Mouse (Mus musculus) kidney, postnatal 14 days (tissue): Measurements from ENCODE around the gene Trim29.

Experiments used
- DNase-seq: peaks from one replicate; pipeline ENCODE4 v3.0.0; 2022; ENCODE audit warnings: mixed read lengths

Gene Trim29

GRCm38 (mm10) chr9:43315320-43315950 lies 4.8 kb downstream of the Trim29 start:
- no peak for DNase-seq

GRCm38 (mm10) chr9:43316466-43316865 lies 5.8 kb downstream of the Trim29 start:
- no peak for DNase-seq

- no peak for DNase-seq
These were observed 8.0 kb downstream of the Trim29 start for GRCm38 (mm10) chr9:43318661-43319060.

GRCm38 (mm10) chr9:43321951-43322350 lies 11.3 kb downstream of the Trim29 start:
- no peak for DNase-seq

- DNase-seq, result no peak
These were observed 12.0 kb downstream of the Trim29 start for GRCm38 (mm10) chr9:43322666-43323065.

- no peak for DNase-seq
These were observed 14.8 kb downstream of the Trim29 start for GRCm38 (mm10) chr9:43325486-43325885.

- no peak for DNase-seq
These were observed 15.5 kb downstream of the Trim29 start for GRCm38 (mm10) chr9:43326015-43326631.

- no peak for DNase-seq
These were observed 16.8 kb downstream of the Trim29 start for GRCm38 (mm10) chr9:43327182-43328129.

GRCm38 (mm10) chr9:43330426-43330825 lies 19.8 kb downstream of the Trim29 start:
- DNase-seq, result no peak

GRCm38 (mm10) chr9:43331476-43332471 lies 21.1 kb downstream of the Trim29 start:
- peak; percentile 15 for DNase-seq

- no peak for DNase-seq
These were observed 23.8 kb downstream of the Trim29 start for GRCm38 (mm10) chr9:43334476-43334875.

GRCm38 (mm10) chr9:43337636-43338035 lies 27.0 kb downstream of the Trim29 start:
- DNase-seq, result no peak

GRCm38 (mm10) chr9:43338067-43338466 lies 27.4 kb downstream of the Trim29 start:
- DNase-seq, result no peak

- peak; percentile 68 for DNase-seq
These were observed 29.0 kb downstream of the Trim29 start for GRCm38 (mm10) chr9:43339614-43340020.

- DNase-seq, result no peak
These were observed 39.4 kb downstream of the Trim29 start for GRCm38 (mm10) chr9:43350089-43350488.

- DNase-seq, result no peak
These were observed 40.4 kb downstream of the Trim29 start for GRCm38 (mm10) chr9:43351015-43351414.

GRCm38 (mm10) chr9:43357011-43357410 lies 46.4 kb downstream of the Trim29 start:
- DNase-seq, result no peak

- DNase-seq, result peak; percentile 22
These were observed 48.1 kb downstream of the Trim29 start for GRCm38 (mm10) chr9:43358591-43359323.

GRCm38 (mm10) chr9:43368781-43369180 lies 58.1 kb downstream of the Trim29 start:
- no peak for DNase-seq

- DNase-seq, result no peak
These were observed 73.2 kb downstream of the Trim29 start for GRCm38 (mm10) chr9:43383871-43384270.

GRCm38 (mm10) chr9:43384400-43384799 lies 73.8 kb downstream of the Trim29 start:
- DNase-seq, result no peak
